Mouse (Mus musculus) limb, embryonic 12.5 days (tissue): ENCODE results near the gene Dyx1c1. TPM values are rescaled to one million over a fixed set of nuclear protein-coding genes. Genes with fewer than 3 reads are reported as not detected.

Experiments
- ATAC-seq: fragments of 200-750 bp; cut with Nextera tagmentation; 2 replicates; pipeline ENCODE4 v1.8.0; 2017; ENCODE audit warnings: low read depth, moderate TSS enrichment; ENCODE audit not compliant: insufficient number of reproducible peaks, insufficient read depth, low FRiP score, low TSS enrichment
- H3K27ac ChIP-seq: fragments of 300-500 bp; sonication (generic); 2 replicates; pipeline ENCODE4 v1.5.1; 2016; ENCODE audit warnings: mild to moderate bottlenecking, moderate library complexity
- H3K27me3 ChIP-seq: fragments of 300-500 bp; sonication (generic); 2 replicates; pipeline ENCODE4 v1.6.1; 2016; ENCODE audit warnings: mild to moderate bottlenecking, moderate library complexity
- H3K36me3 ChIP-seq: fragments of 300-500 bp; sonication (generic); 2 replicates; pipeline ENCODE4 v1.6.1; 2016; ENCODE audit warnings: mild to moderate bottlenecking, moderate library complexity
- H3K4me1 ChIP-seq: fragments of 300-500 bp; sonication (generic); replicated peaks from 2 replicates; pipeline ENCODE4 v1.6.1; 2016
- H3K4me2 ChIP-seq: fragments of 300-500 bp; sonication (generic); 2 replicates; pipeline ENCODE4 v1.6.1; 2016; ENCODE audit warnings: mild to moderate bottlenecking, moderate library complexity
- H3K4me3 ChIP-seq: fragments of 300-500 bp; sonication (generic); replicated peaks from 2 replicates; pipeline ENCODE4 v1.5.1; 2016; ENCODE audit warnings: mild to moderate bottlenecking
- H3K9ac ChIP-seq: fragments of 300-500 bp; sonication (generic); replicated peaks from 2 replicates; pipeline ENCODE4 v1.6.1; 2016; ENCODE audit warnings: mild to moderate bottlenecking, moderate library complexity
- H3K9me3 ChIP-seq: fragments of 300-500 bp; sonication (generic); 2 replicates; pipeline ENCODE4 v1.6.1; 2016; ENCODE audit warnings: mild to moderate bottlenecking, moderate library complexity
- WGBS: fragments of 180-500 bp; shearing (Covaris S2); methylation state at CpG from one replicate; pipeline ENCODE4 v1.1.7; 2016; 5-methylcytosine and 5-hydroxymethylcytosine counted together
- polyA plus RNA-seq: library from polyadenylated mRNA; unstranded; fragments of >200 nt; fragmentation: Nextera tagmentation; extraction: Ambion mirVana; gene quantifications from 2 replicates; pipeline ENCODE4 v1.2.1, GENCODE M21; 2016

The Dyx1c1 gene
- polyA plus RNA-seq = 1.2 and 1.6 TPM in 2 replicates

DNA sequence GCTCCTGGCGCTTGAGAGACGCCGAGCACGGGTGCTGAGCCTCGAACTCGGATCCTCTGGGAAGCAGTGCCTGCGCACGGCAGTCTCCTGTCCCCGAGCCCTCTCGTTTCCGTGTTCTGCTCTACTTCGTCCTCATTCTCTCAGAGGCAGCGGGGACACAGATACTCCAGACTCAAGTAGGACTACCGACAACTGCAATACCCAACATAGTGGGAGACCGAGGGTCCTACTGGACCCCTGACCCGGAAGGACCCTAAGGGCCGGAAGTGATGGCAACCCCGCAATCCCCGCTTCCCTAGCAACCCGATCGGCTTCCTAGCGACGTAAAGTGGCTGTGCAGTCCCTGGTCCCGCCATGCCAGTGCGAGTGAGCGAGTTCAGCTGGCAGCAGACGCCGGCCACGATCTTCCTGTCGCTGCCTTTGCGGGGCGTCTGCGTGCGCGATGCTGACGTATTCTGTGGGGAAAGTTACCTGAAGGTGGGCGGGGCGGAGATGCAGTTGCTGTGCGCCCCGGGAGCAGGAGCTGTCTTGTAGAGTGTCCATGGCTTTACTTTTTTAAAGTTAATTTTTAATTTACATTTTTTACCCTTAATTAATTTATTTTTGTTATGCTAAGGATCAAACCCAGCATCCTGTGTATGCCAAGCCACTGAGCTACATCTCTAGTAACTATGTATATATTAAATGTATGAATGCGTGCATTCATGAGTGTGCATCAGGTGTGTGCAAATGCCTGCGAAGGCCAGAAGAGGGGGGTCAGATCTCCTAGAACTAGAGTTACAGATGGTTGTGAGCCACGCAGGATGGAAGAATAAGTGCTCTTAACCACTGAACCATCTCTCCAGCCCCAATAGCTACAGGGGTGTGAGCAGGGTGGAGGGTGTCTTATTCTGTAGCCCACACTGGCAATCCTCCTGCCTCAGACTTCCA lies at the start of gene Dyx1c1, which contains the start of gene Gm44503:
Gene Dyx1c1, plus strand, starts transcription at position 265 of the 930 bp plus-strand sequence.
Gene Gm44503, plus strand, starts transcription at position 332 of the 930 bp plus-strand sequence.
- H3K27ac ChIP-seq = peak within 1 kb of the TSS; percentile 50
- no peaks in the 10 kb centered on the region for H3K27me3 ChIP-seq
- ATAC-seq = peak; percentile 90
- H3K9me3 ChIP-seq = no peaks in the 10 kb centered on the region
- H3K36me3 ChIP-seq = no peaks in the 10 kb centered on the region
- 0 out of 2 replicates have a peak, but pooled peaks cover 6% of the 10 kb centered on the region for H3K4me1 ChIP-seq
- H3K4me3 ChIP-seq = peak within 1 kb of the TSS; percentile 67
- H3K9ac ChIP-seq = peak within 1 kb of the TSS; percentile 62
- H3K4me2 ChIP-seq = peak within 1 kb of the TSS; percentile 67
- WGBS = 1% methylated on average over 43 of the region's 43 CpGs

DNA sequence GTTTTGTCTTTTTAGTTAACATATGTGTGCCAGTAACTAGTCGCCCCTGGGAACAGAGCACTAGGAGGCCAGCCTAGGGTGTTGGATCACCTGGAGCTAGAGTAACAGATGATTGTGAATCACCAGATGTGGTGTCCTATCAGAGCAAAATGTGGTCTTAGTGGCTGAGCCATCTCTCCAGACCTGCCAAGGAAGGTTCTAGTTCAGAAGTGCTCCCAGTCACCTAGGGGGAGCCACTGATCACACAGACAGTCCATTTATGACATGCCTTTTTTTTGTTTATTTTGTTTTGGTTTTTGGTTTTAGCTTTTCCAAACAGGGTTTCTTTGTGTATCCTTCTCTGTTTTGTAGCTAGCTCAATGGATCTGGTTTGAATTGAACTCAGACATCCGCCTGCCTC lies 47.2 kb upstream of the Dyx1c1 start:
- H3K4me2 ChIP-seq = no peak overlapping the region
- H3K9ac ChIP-seq = no peak overlapping the region
- peaks cover 11% of the 10 kb centered on the region; the same call in 1 of the 2 replicates for H3K36me3 ChIP-seq
- WGBS = 86% methylated on average over 2 of the region's 2 CpGs
- no peaks in the 10 kb centered on the region for H3K27me3 ChIP-seq
- H3K4me3 ChIP-seq = no peak overlapping the region
- no peak overlapping the region for H3K27ac ChIP-seq
- no peak for ATAC-seq
- H3K9me3 ChIP-seq = no peaks in the 10 kb centered on the region
- no peaks in the 10 kb centered on the region for H3K4me1 ChIP-seq

DNA sequence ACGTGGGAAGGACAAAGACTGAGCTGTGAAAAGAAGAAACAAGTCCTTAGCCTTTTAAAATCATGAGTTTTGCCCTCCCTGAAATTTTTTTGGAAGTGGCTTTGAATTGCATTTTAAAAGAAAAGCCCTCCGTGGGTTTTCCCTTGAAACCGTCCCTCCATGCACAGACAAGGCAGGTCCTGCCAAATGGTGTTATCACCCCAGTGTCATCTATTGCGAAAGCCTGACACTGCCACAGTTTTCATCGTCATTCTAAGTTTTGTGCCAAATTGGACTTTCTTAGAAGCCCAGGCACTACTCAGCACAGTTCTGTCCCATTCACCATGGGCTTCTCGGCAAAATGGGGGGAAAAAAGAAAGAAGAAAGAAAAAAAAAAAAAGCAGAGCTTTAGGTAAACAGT lies 45.0 kb upstream of the Dyx1c1 start:
- peaks cover 6% of the 10 kb centered on the region; the same call in 1 of the 2 replicates for H3K36me3 ChIP-seq
- 76% methylated on average over 6 of the region's 6 CpGs for WGBS

DNA sequence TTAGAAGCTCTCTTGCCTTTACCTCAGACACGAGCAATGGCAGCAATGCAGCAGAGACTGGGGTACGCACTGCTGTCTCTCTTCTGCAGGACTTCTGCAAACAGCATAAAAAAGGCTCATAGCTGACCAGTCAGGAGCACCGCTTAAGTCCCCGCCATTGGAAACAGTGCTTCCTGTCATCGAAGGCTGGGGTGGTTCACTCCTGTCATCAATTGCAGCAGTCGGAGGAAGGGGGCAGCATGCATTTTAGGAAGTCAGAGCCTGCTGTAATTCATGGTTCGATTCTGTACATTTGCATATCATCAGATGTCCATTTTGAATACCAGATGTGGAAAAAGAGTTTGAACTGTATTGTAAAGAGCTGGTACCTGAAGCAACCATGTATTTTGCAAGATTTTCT lies 42.9 kb upstream of the Dyx1c1 start:
- no peak overlapping the region for H3K27ac ChIP-seq
- H3K4me1 ChIP-seq = no peaks in the 10 kb centered on the region
- ATAC-seq = no peak
- H3K9me3 ChIP-seq = no peaks in the 10 kb centered on the region
- no peaks in the 10 kb centered on the region for H3K27me3 ChIP-seq
- WGBS = 84% methylated on average over 7 of the region's 7 CpGs
- no peak overlapping the region for H3K4me3 ChIP-seq
- H3K36me3 ChIP-seq = peaks cover 4% of the 10 kb centered on the region; the same call in 1 of the 2 replicates
- no peak overlapping the region for H3K9ac ChIP-seq
- H3K4me2 ChIP-seq = no peak overlapping the region

More for the DNA sequence above, 45.0 kb upstream of the Dyx1c1 start:
- H3K9ac ChIP-seq = no peak overlapping the region
- no peak overlapping the region for H3K4me3 ChIP-seq
- H3K4me1 ChIP-seq = no peaks in the 10 kb centered on the region
- no peaks in the 10 kb centered on the region for H3K9me3 ChIP-seq
- no peak overlapping the region for H3K4me2 ChIP-seq
- ATAC-seq = no peak
- H3K27me3 ChIP-seq = no peaks in the 10 kb centered on the region
- H3K27ac ChIP-seq = no peak overlapping the region

DNA sequence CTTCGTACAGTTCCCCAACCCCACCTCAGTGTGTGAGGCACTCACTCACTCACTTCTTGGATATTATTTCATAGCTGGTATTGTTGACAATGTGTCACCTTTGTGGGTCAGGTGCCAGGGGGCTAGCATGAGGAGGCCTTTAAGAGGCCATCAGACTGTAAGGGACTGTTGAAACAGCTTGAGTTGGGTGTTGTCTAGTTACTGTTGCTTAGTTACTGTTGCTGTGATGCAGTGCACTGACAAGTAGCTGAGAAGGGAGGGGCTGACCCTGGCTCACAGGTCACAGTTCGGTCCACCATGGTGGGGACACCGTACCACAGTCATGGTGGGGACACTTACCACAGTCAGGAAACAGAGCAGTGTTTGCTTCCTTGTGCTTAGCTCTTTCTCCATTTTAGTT lies 35.5 kb upstream of the Dyx1c1 start:
- ATAC-seq = no peak
- H3K9ac ChIP-seq = no peak overlapping the region
- 91% methylated on average over 3 of the region's 3 CpGs for WGBS
- H3K4me3 ChIP-seq = no peak overlapping the region
- no peak overlapping the region for H3K4me2 ChIP-seq
- peaks cover 14% of the 10 kb centered on the region for H3K4me1 ChIP-seq
- no peaks in the 10 kb centered on the region for H3K9me3 ChIP-seq
- H3K27me3 ChIP-seq = no peaks in the 10 kb centered on the region
- peaks cover 5% of the 10 kb centered on the region; the same call in 1 of the 2 replicates for H3K36me3 ChIP-seq
- H3K27ac ChIP-seq = no peak overlapping the region

DNA sequence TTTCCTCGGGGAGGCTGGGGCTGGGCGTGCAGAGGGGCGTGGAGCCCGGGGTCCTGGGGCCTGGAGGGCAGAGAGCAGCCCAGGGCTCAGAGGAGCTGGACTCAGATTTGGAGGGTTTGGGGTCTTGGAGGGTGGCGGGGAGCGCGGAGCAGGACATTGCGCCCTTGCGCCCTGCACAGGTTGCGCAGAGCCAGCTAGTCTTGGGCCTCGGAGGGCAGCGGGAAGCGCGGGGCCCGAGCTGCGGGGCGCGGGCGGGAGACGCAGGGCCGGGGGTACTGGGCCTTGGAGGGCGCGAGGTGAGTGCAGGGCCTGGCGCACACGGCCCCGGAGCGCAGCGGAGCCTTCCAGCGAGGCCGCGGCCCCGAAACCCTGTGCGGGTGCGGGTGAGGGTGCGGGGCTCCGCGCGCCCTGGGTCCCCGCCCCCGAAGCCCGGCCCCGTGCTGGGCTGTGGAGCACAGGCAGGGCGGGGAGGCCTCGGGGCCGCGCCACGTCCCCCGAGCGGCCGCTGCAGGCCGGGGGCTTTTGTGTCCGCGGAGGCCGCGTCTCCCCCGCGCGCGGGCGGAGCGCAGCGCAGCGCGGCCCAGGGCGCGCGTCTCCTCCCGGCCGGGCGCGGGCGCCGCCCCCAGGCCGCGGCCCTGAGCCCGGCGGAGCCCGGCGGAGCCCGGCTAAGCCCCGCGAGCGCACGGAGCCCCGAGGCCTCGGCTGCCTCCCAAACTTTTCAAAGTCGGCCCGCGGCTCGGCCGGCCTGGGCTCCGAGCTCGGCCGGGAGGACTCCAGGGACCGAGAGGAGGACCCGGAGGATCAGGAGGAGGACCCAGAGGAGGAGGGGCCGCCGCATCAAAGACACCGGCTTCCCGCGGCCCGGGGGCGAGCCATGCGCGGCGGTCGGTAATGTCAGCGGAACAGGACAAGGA lies 33.3 kb upstream of the Dyx1c1 start, which contains the start of gene Pygo1:
Gene Pygo1, plus strand, starts transcription at position 625 of the 914 bp plus-strand sequence.
- H3K4me2 ChIP-seq = peak within 1 kb of the TSS; percentile 88
- under 1% methylated on average over 103 of the region's 108 CpGs for WGBS
- no peaks in the 10 kb centered on the region for H3K27me3 ChIP-seq
- peaks cover 15% of the 10 kb centered on the region for H3K4me1 ChIP-seq
- ATAC-seq = peak; percentile 83
- H3K9ac ChIP-seq = peak within 1 kb of the TSS; percentile 98
- peaks cover 14% of the 10 kb centered on the region; the same call in 1 of the 2 replicates for H3K36me3 ChIP-seq
- peak within 1 kb of the TSS; percentile 95 for H3K27ac ChIP-seq
- H3K4me3 ChIP-seq = peak within 1 kb of the TSS; percentile 82
- H3K9me3 ChIP-seq = no peaks in the 10 kb centered on the region

DNA sequence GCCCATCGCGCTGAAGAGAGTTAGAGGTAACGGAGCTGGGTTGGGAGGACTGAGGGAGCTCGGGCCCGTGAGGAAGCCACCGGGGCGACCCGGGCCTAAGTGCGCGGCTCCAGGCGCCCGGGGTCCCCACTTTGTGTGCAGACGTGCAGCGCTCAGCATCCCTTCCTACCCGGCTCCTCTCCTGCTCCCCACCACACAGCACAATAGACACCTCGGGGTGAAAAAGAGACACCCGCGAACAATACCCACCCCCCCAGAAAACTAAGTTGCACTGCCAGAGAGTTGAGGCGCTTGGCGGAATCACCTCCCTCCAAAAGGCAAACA lies 32.7 kb upstream of the Dyx1c1 start:
- H3K4me2 ChIP-seq = peak overlapping the region; percentile 88
- H3K27me3 ChIP-seq = no peaks in the 10 kb centered on the region
- WGBS = 1% methylated on average over 20 of the region's 20 CpGs
- no peaks in the 10 kb centered on the region for H3K9me3 ChIP-seq
- peak overlapping the region; percentile 98 for H3K9ac ChIP-seq
- peak; percentile 56; the same call in 1 of the 2 replicates for ATAC-seq
- peaks cover 15% of the 10 kb centered on the region for H3K4me1 ChIP-seq
- H3K4me3 ChIP-seq = peak overlapping the region; percentile 82
- H3K36me3 ChIP-seq = peaks cover 15% of the 10 kb centered on the region; the same call in 1 of the 2 replicates
- H3K27ac ChIP-seq = peak overlapping the region; percentile 95

DNA sequence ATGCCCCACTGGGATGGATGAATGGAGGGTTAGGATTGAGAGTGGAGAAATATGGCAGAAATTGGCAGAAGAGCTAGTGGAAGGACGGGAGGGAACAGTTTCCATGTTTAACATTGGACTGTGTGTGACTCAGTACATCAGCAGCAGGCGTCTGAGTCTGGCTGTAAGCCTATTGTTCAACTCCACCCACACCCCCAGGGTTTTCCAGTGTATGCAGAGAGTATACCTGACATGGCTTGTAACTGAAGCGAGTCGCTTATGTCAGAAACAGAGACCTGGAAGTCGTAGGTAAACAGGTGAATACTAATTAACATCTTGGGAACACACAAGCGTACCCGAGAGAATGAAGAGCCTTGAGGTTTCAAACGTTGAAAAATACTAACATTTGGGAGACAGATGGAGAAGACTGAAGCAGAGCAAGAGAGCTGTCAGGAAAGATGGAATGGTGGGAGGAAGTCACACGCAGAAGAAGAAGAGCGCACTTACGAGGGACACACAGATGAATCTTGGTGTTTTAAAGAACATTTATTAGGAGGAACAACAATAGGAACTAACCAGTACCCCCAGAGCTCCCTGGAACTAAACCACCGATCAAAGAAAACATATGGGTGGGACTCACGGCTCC lies 27.3 kb upstream of the Dyx1c1 start:
- Histone ChIP-seq H3K9ac (no peak overlapping the region), H3K9me3 (no peaks in the 10 kb centered on the region), H3K36me3 (peaks cover 52% of the 10 kb centered on the region), H3K4me3 (no peak overlapping the region), H3K4me1 (peaks cover 15% of the 10 kb centered on the region), H3K27me3 (no peaks in the 10 kb centered on the region), H3K4me2 (no peak overlapping the region), H3K27ac (no peak overlapping the region)
- WGBS = 83% methylated on average over 13 of the region's 13 CpGs
- ATAC-seq = no peak

DNA sequence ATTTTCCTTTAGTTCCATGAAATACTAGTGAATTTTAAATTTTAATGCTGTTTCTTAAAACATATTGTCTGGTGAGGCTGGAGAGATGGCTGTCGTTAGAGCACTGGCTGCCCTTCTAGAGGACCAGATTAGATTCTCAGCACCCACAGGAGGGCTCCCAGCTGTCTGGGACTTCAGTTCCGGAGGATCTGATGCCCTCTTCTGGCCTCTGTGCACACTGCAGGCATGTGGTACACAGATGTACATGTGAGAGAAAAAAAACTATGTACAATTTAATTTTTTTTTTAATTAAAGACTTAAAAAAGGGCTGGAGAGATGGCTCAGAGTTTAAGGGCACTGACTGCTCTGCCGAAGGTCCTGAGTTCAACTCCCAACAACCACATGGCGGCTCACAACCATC lies 23.3 kb upstream of the Dyx1c1 start:
- H3K9me3 ChIP-seq = no peaks in the 10 kb centered on the region
- H3K27me3 ChIP-seq = no peaks in the 10 kb centered on the region
- no peak overlapping the region for H3K27ac ChIP-seq
- no peak overlapping the region for H3K9ac ChIP-seq
- no peak overlapping the region for H3K4me3 ChIP-seq
- no peak overlapping the region for H3K4me2 ChIP-seq
- H3K4me1 ChIP-seq = no peaks in the 10 kb centered on the region
- WGBS = 83% methylated on average over 4 of the region's 4 CpGs
- peaks cover 45% of the 10 kb centered on the region for H3K36me3 ChIP-seq
- ATAC-seq = no peak

DNA sequence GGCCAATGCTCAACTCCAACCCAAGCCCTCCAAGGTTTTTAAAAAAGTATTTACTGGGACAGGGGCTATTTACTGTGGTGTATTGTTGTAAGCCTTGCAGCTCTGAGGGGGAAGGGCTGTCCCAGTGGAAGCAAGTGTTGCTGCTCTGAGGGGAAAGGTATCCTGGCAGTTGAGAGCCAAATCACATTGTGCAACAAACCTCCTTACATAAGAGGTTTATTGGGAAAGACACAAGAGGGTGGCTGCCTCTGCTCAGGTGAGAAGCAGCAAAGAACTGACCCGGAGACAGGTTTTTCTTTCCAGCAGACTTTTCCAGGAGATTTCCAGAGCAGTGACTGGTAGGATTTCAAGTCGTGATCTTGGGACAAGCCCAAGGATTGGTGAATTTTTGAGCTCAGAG lies 22.3 kb upstream of the Dyx1c1 start:
- Histone ChIP-seq H3K4me3 (no peak overlapping the region), H3K36me3 (peaks cover 44% of the 10 kb centered on the region), H3K4me2 (no peak overlapping the region), H3K27ac (no peak overlapping the region), H3K4me1 (no peaks in the 10 kb centered on the region), H3K9me3 (no peaks in the 10 kb centered on the region), H3K9ac (no peak overlapping the region), H3K27me3 (no peaks in the 10 kb centered on the region)
- ATAC-seq = no peak
- 87% methylated on average over 2 of the region's 2 CpGs for WGBS
